Mouse (Mus musculus) NIH3T3 (cell line): Measurements from ENCODE around the gene Ajm1.

Experiments
- DNase-seq: peaks from one replicate; pipeline ENCODE4 v3.0.0-alpha.2; 2012; ENCODE audit warnings: low read depth

Ajm1 gene

DNA sequence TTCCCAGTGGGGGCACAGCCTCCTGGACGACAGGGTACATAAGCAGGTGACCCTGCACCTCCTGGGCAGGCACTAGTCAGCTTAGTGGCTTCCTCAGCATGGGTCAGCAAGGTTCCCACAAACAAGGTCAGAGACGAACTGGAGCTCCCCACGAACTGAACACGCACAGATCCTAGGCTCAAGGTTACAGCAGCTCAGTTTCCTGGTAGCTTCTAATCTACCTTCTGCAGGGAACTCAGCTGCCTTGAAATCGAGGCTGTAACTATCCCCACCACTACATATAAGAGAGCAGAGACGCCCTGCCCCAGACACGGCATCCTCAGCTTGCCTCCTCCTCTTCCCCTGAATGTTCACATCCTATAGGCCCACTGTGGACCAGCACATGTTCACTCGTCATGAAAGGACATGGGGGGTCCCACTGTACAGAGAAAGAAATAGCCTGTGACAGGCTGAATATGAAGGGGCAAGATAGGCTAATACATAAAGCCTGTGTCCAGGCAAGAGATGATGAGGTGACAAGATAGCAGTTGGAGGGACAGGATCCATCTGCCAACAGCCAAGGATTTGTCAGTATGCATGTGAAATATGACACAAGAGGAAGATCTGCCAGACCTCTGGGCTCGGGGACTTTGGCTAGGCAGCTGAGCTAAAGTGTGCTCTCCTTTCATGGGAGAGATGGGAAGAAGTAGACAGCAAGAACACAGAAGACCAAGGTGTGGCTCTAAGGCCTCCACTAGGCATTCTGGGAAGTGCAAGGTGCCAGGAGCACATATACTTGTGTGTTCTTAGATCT, 54.9 kb downstream of the Ajm1 start:
- no peak for DNase-seq
